Mouse (Mus musculus): ENCODE data around the gene Prr36. TPM values are rescaled to one million over a fixed set of nuclear protein-coding genes. Genes with fewer than 3 reads are reported as not detected.

Gene Prr36
- polyA plus RNA-seq, 1 experiment from 2014 or later: 7.1 TPM

DNA sequence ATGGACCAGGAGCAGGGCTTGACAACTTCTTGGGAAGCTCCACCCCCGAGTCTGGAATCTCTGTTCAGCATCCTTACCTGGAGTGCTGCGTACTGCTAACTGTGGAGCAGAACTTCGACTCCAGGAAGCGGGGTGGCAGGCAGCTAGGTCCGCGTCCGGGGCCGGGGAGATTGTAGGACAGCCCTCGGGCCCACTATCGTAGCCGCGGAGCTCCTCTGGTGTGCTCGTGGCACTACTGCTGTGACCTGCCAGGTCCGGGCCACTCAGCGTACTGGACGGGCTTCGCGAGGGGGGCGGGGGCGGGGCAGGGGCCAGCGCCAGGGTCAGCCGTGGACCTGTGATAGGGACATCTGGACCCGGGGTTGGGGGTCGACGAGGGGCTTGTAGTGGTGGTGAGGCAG lies 4.5 kb downstream of the Prr36 start:
- Histone ChIP-seq H3K4me3 (ENCODE audit: low read length) (peak overlapping the region; percentile 34), H3K27ac (ENCODE audit: low read depth, low read length) (no peak overlapping the region)
- WGBS: under 1% methylated on average over 25 of the region's 25 CpGs

DNA sequence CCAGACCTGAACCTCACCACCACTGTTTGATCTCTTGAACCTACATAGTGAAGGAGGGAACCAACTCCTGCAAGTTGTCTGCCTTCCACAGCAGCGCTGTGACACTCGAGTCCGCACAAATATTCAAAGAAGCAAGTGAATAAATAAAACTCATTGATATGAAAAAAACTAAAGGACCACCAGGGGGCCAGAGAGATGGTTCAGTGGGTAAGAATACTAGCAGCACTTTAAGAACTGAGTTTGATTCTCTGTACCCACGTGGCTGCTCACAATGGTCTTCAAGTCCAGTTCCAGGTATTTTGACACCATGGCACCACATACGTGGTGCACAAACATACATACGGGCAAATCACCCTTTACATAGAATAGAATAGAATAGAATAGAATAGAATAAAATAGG lies 6.2 kb downstream of the Prr36 start:
- no peak for ATAC-seq (ENCODE audit: low FRiP score, low TSS enrichment)
- Histone ChIP-seq H3K4me2 (replicated peaks; ENCODE audit: low read depth, low read length) (no peak overlapping the region), H3K27me3 (ENCODE audit: control insufficient read depth, insufficient read depth, low read length) (peaks cover 25% of the 10 kb centered on the region), H3K27ac (ENCODE audit: low read depth, low read length) (no peak overlapping the region), H3K9ac (ENCODE audit: low read depth, low read length) (no peak overlapping the region), H3K9me3 (ENCODE audit: control insufficient read depth, low read length) (no peaks in the 10 kb centered on the region), H3K36me3 (ENCODE audit: control insufficient read depth, insufficient read depth, low read length) (no peaks in the 10 kb centered on the region), H3K4me1 (ENCODE audit: control insufficient read depth, insufficient read depth, low read length) (peaks cover 13% of the 10 kb centered on the region; the same call in 1 of the 2 replicates), H3K4me3 (ENCODE audit: low read length) (no peak overlapping the region)
- WGBS: 86% methylated on average over 6 of the region's 6 CpGs

More for the DNA sequence above, 4.5 kb downstream of the Prr36 start:
- H3K27me3 ChIP-seq (ENCODE audit: control insufficient read depth, insufficient read depth, low read length): peaks cover 32% of the 10 kb centered on the region
- H3K9me3 ChIP-seq (ENCODE audit: control insufficient read depth, low read length): no peaks in the 10 kb centered on the region
- no peaks in the 10 kb centered on the region for H3K36me3 ChIP-seq (ENCODE audit: control insufficient read depth, insufficient read depth, low read length)
- peak; percentile 11 for ATAC-seq (ENCODE audit: low FRiP score, low TSS enrichment)
- peak overlapping the region; percentile 19 for H3K9ac ChIP-seq (ENCODE audit: low read depth, low read length)
- peaks cover 7% of the 10 kb centered on the region; the same call in 1 of the 2 replicates for H3K4me1 ChIP-seq (ENCODE audit: control insufficient read depth, insufficient read depth, low read length)
- peak overlapping the region; percentile 53 for H3K4me2 ChIP-seq (replicated peaks; ENCODE audit: low read depth, low read length)

DNA sequence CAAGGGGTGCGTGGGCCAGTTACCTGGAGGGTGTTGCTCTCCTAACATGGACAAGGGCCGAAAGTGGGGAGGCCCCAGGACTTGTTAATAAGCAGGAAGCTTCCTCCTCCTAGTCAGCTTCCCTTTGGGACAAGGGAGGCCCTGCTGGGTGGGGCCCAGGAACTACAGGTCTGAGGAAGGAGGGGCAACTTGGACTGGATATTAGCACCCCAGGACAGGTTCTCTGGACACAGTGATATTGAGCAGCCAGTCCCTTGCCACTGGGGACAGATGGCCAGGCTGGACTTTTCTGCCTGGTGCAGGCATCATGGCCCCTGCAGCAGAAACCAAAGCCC lies 10.3 kb downstream of the Prr36 start:
- Histone ChIP-seq H3K4me2 (replicated peaks; ENCODE audit: low read depth, low read length) (peak overlapping the region; percentile 38; the same call in 1 of the 2 replicates), H3K9ac (ENCODE audit: low read depth, low read length) (no peak overlapping the region; the same call in 1 of the 2 replicates), H3K27ac (ENCODE audit: low read depth, low read length) (no peak overlapping the region), H3K9me3 (ENCODE audit: control insufficient read depth, low read length) (no peaks in the 10 kb centered on the region), H3K4me1 (ENCODE audit: control insufficient read depth, insufficient read depth, low read length) (peaks cover 8% of the 10 kb centered on the region; the same call in 1 of the 2 replicates), H3K36me3 (ENCODE audit: control insufficient read depth, insufficient read depth, low read length) (peaks cover 3% of the 10 kb centered on the region; the same call in 1 of the 2 replicates), H3K27me3 (ENCODE audit: control insufficient read depth, insufficient read depth, low read length) (peaks cover 23% of the 10 kb centered on the region), H3K4me3 (ENCODE audit: low read length) (no peak overlapping the region)
- no peak for ATAC-seq (ENCODE audit: low FRiP score, low TSS enrichment)
- 66% methylated on average over 2 of the region's 2 CpGs for WGBS

DNA sequence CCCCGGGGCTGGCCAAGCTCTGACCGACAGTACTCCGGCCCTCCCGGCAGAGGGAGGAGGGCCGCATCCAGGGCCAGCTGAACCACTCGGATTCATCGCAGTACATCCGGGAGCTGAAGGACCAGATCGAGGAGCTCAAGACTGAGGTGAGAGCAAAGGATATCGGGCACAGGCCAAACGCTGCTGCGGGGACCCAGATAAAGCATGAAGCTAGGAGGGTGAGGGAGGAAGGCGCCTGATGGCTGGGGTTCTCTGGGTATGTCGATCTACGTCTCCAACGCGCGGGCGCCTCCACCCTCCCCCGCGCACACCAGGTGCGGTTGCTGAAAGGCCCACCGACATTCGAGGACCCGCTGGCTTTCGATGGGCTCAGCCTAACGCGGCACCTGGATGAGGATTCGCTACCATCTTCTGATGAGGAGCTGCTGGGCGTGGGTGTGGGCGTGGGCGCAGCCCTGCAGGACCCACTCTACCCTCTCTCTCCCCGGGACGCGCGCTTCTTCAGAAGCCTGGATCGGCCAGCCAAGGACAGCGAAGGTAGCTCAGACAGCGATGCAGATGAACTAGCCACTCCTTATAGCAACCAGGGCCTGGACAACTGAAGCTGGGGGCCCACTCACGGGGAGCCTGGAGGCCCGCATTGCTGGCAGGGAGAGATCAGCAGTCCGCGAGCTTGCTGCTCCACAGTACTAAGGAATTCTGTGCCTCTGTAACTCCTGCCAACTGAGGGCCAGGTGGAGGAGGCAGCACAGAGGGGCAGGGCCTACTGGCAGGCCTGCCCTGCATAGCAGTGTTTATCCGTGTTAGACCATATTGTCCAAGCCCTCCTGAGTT lies 10.9 kb downstream of the Prr36 start:
- peak overlapping the region; percentile 21 for H3K4me3 ChIP-seq (ENCODE audit: low read length)
- H3K9me3 ChIP-seq (ENCODE audit: control insufficient read depth, low read length): no peaks in the 10 kb centered on the region
- no peak overlapping the region for H3K27ac ChIP-seq (ENCODE audit: low read depth, low read length)
- peak overlapping the region; percentile 38 for H3K4me2 ChIP-seq (replicated peaks; ENCODE audit: low read depth, low read length)
- 12% methylated on average over 42 of the region's 44 CpGs for WGBS
- peak; percentile 32; the same call in 1 of the 2 replicates for ATAC-seq (ENCODE audit: low FRiP score, low TSS enrichment)
- peaks cover 8% of the 10 kb centered on the region; the same call in 1 of the 2 replicates for H3K4me1 ChIP-seq (ENCODE audit: control insufficient read depth, insufficient read depth, low read length)
- peaks cover 3% of the 10 kb centered on the region; the same call in 1 of the 2 replicates for H3K36me3 ChIP-seq (ENCODE audit: control insufficient read depth, insufficient read depth, low read length)
- peak overlapping the region; percentile 47 for H3K9ac ChIP-seq (ENCODE audit: low read depth, low read length)
- H3K27me3 ChIP-seq (ENCODE audit: control insufficient read depth, insufficient read depth, low read length): peaks cover 23% of the 10 kb centered on the region

DNA sequence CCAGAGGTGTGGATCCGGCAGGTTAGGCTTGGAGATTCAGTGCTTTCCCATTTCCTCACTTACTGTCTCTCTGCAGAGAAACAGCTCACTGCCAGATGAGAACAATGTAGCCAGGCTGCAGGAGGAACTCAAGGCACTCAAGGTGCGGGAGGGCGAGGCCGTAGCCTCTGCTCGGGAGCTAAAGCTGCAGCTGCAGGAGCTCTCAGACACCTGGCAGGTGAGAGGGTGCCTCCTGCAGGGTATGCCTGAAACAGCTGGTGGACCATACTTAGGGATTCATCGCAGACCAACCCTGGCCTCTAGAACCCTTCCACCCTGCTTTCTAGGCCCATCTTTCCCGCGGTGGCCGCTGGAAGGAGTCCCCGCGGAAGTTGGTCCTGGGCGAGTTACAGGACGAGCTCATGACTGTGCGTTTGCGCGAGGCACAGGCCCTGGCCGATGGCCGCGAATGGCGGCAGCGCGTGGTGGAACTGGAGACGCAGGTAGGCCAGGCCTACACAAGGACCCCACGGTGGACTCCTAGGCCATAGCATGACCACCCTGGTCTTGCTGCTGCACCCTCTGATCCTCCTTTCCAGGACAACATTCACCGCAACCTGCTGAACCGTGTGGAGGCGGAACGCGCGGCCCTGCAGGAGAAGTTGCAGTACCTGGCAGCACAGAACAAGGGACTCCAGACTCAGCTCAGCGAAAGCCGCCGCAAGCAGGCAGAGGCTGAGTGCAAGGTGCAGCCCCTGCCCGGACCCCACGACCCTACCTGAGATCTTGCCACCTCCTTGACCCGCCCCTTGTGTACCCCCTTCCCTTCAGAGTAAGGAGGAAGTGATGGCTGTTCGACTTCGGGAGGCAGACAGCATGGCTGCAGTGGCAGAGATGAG lies 11.8 kb downstream of the Prr36 start:
- peaks cover 3% of the 10 kb centered on the region; the same call in 1 of the 2 replicates for H3K36me3 ChIP-seq (ENCODE audit: control insufficient read depth, insufficient read depth, low read length)
- no peak overlapping the region for H3K27ac ChIP-seq (ENCODE audit: low read depth, low read length)
- WGBS: 14% methylated on average over 38 of the region's 38 CpGs
- H3K27me3 ChIP-seq (ENCODE audit: control insufficient read depth, insufficient read depth, low read length): peaks cover 23% of the 10 kb centered on the region
- H3K4me1 ChIP-seq (ENCODE audit: control insufficient read depth, insufficient read depth, low read length): peaks cover 8% of the 10 kb centered on the region; the same call in 1 of the 2 replicates
- no peaks in the 10 kb centered on the region for H3K9me3 ChIP-seq (ENCODE audit: control insufficient read depth, low read length)
- H3K4me3 ChIP-seq (ENCODE audit: low read length): peak overlapping the region; percentile 21
- peak overlapping the region; percentile 47; the same call in 1 of the 2 replicates for H3K9ac ChIP-seq (ENCODE audit: low read depth, low read length)
- peak overlapping the region; percentile 38 for H3K4me2 ChIP-seq (replicated peaks; ENCODE audit: low read depth, low read length)
- peak; percentile 30 for ATAC-seq (ENCODE audit: low FRiP score, low TSS enrichment)

DNA sequence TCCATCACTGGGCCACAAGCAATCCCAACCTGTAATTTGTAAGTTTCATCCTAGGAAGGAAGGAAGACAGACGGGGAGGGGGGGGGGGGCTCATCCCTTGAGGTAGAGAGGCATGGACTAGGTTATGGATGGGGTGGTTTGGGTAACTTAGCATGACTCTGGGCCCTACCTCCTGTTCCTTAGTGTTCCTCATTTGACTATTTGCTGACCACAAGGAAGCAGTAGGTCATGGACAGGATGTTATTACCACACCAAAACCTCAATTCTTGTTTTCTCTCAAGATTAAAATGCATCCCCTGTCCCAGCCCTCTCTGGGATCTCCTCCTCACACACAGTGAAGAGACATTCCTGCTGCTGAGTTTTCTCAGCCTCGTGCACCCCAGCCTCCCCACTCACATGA lies 15.9 kb downstream of the Prr36 start:
- Histone ChIP-seq H3K27me3 (ENCODE audit: control insufficient read depth, insufficient read depth, low read length) (peaks cover 17% of the 10 kb centered on the region; the same call in 1 of the 2 replicates), H3K9ac (ENCODE audit: low read depth, low read length) (no peak overlapping the region), H3K4me3 (ENCODE audit: low read length) (no peak overlapping the region), H3K27ac (ENCODE audit: low read depth, low read length) (no peak overlapping the region), H3K4me2 (replicated peaks; ENCODE audit: low read depth, low read length) (no peak overlapping the region), H3K4me1 (ENCODE audit: control insufficient read depth, insufficient read depth, low read length) (0 out of 2 replicates have a peak, but pooled peaks cover under 1% of the 10 kb centered on the region), H3K36me3 (ENCODE audit: control insufficient read depth, insufficient read depth, low read length) (peaks cover 3% of the 10 kb centered on the region; the same call in 1 of the 2 replicates), H3K9me3 (ENCODE audit: control insufficient read depth, low read length) (no peaks in the 10 kb centered on the region)
- no peak for ATAC-seq (ENCODE audit: low FRiP score, low TSS enrichment)
- 61% methylated on average over 2 of the region's 2 CpGs for WGBS

DNA sequence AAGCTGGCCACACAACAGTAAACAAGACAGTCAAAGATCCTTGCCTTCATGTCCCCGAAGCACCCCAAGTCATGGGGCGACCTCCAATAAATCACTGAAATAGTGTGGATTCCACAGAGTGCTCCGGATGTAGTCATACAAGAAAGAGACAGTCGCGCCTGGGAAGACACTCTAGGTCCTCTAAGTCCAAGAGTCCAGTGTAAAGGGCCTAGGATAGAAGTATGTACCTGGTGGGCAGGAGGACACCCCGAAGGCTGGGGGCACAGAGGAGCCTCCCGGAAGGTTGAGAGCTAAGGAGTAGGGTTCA lies 23.7 kb downstream of the Prr36 start:
- Histone ChIP-seq H3K4me1 (ENCODE audit: control insufficient read depth, insufficient read depth, low read length) (peaks cover 3% of the 10 kb centered on the region; the same call in 1 of the 2 replicates), H3K4me3 (ENCODE audit: low read length) (no peak overlapping the region), H3K9me3 (ENCODE audit: control insufficient read depth, low read length) (no peaks in the 10 kb centered on the region), H3K9ac (ENCODE audit: low read depth, low read length) (no peak overlapping the region; the same call in 1 of the 2 replicates), H3K4me2 (replicated peaks; ENCODE audit: low read depth, low read length) (peak overlapping the region; percentile 21; the same call in 1 of the 2 replicates), H3K27me3 (ENCODE audit: control insufficient read depth, insufficient read depth, low read length) (no peaks in the 10 kb centered on the region), H3K27ac (ENCODE audit: low read depth, low read length) (no peak overlapping the region), H3K36me3 (ENCODE audit: control insufficient read depth, insufficient read depth, low read length) (peaks cover 2% of the 10 kb centered on the region; the same call in 1 of the 2 replicates)
- peak; percentile 20; the same call in 1 of the 2 replicates for ATAC-seq (ENCODE audit: low FRiP score, low TSS enrichment)
- 47% methylated on average over 7 of the region's 7 CpGs for WGBS

DNA sequence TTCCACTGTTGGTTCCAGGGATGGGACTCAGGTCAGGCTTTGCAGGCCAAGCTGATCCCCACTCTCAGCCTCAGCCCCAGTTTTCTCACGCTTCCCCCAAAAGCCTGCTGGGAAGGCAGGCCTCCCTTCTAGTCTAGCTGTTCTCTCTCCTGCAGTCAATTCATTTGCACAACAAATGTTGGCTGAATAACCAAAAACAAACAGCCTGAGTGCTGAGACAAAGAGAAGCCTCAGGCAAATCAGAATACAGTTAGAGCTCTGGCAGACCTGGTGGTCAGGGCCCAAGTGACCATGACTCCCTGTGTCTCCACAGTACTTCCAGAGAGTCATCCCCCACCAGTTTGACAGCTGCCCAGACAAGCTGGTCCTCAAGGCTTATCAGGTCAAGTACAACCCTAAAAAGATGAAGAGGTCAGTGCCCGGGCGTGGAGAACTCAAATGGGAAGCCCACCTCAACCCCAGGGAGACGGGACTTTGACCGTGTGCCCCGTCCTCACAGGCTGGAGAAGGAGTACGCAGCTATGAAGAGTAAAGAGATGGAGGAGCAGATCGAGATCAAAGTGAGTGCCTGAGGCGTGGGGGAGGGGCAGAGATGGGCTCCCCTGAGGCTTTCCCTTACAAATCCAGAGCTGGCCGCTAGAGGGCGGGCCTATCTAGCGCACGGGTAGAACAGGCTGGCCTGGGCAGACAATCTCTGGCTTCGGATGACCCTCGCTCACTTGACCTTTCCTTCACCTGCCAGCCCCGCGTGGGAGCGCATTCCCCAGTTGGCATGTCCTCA lies 24.3 kb downstream of the Prr36 start:
- no peaks in the 10 kb centered on the region for H3K27me3 ChIP-seq (ENCODE audit: control insufficient read depth, insufficient read depth, low read length)
- no peak overlapping the region for H3K27ac ChIP-seq (ENCODE audit: low read depth, low read length)
- peak; percentile 91 for ATAC-seq (ENCODE audit: low FRiP score, low TSS enrichment)
- H3K36me3 ChIP-seq (ENCODE audit: control insufficient read depth, insufficient read depth, low read length): peaks cover 7% of the 10 kb centered on the region
- 10% methylated on average over 18 of the region's 18 CpGs for WGBS
- H3K9ac ChIP-seq (ENCODE audit: low read depth, low read length): no peak overlapping the region; the same call in 1 of the 2 replicates
- H3K9me3 ChIP-seq (ENCODE audit: control insufficient read depth, low read length): no peaks in the 10 kb centered on the region
- peaks cover 3% of the 10 kb centered on the region; the same call in 1 of the 2 replicates for H3K4me1 ChIP-seq (ENCODE audit: control insufficient read depth, insufficient read depth, low read length)
- H3K4me3 ChIP-seq (ENCODE audit: low read length): no peak overlapping the region
- peak overlapping the region; percentile 21; the same call in 1 of the 2 replicates for H3K4me2 ChIP-seq (replicated peaks; ENCODE audit: low read depth, low read length)
